Mouse (Mus musculus) liver, embryonic 16.5 days (tissue): ENCODE results near the gene Gm4907. TPM values are rescaled to one million over a fixed set of nuclear protein-coding genes. Genes with fewer than 3 reads are reported as not detected.
"Not testable (repeated sequence)": the region's sequence is repeated elsewhere in the genome, so short reads cannot be mapped to it uniquely, and the experiment has no call there.

Experiments
- ATAC-seq: fragments of 200-750 bp; cut with Nextera tagmentation; 2 replicates; pipeline ENCODE4 v1.8.0; 2017; ENCODE audit warnings: low read depth, mild to moderate bottlenecking, moderate number of reproducible peaks, moderate library complexity
- H3K27ac ChIP-seq: fragments of 300-500 bp; sonication (generic); 2 replicates; pipeline ENCODE4 v1.5.1; 2014; ENCODE audit warnings: mild to moderate bottlenecking, low read length
- H3K27me3 ChIP-seq: fragments of 300-500 bp; sonication (generic); 2 replicates; pipeline ENCODE4 v1.6.1; 2014; ENCODE audit warnings: low read depth, low read length, mixed read lengths; ENCODE audit not compliant: control insufficient read depth, insufficient read depth
- H3K36me3 ChIP-seq: fragments of 300-500 bp; sonication (generic); 2 replicates; pipeline ENCODE4 v1.6.1; 2014; ENCODE audit warnings: mild to moderate bottlenecking; ENCODE audit not compliant: control insufficient read depth, insufficient read depth
- H3K4me1 ChIP-seq: fragments of 300-500 bp; sonication (generic); 2 replicates; pipeline ENCODE4 v1.6.1; 2014; ENCODE audit warnings: low read depth, low read length, mixed read lengths; ENCODE audit not compliant: control insufficient read depth
- H3K4me2 ChIP-seq: fragments of 300-500 bp; sonication (generic); 2 replicates; pipeline ENCODE4 v1.6.1; 2014; ENCODE audit warnings: low read depth, low read length, mixed read lengths
- H3K4me3 ChIP-seq: fragments of 300-500 bp; sonication (generic); 2 replicates; pipeline ENCODE4 v1.5.1; 2014; ENCODE audit warnings: low read depth, mild to moderate bottlenecking, low read length
- H3K9ac ChIP-seq: fragments of 300-500 bp; sonication (generic); 2 replicates; pipeline ENCODE4 v1.6.1; 2014; ENCODE audit warnings: low read depth, low read length
- H3K9me3 ChIP-seq: fragments of 300-500 bp; sonication (generic); replicated peaks from 2 replicates; pipeline ENCODE4 v1.6.1; 2016; ENCODE audit warnings: low read length; ENCODE audit not compliant: control insufficient read depth
- WGBS: fragments of 180-500 bp; shearing (Covaris S2); extraction: QIAGEN DNeasy Blood & Tissue Kit; methylation state at CpG from one replicate; pipeline ENCODE4 v1.1.7; 2014; ENCODE audit not compliant: insufficient replicate concordance; 5-methylcytosine and 5-hydroxymethylcytosine counted together
- polyA plus RNA-seq: library from polyadenylated mRNA; unstranded; fragments of >200 nt; fragmentation: Nextera tagmentation; extraction: Ambion mirVana; gene quantifications from 2 replicates; pipeline ENCODE4 v1.2.1, GENCODE M21; 2015

Gm4907 gene
- polyA plus RNA-seq = not detected in 2 replicates

- not testable (repeated sequence) for H3K27ac ChIP-seq, H3K4me1 ChIP-seq, H3K9me3 ChIP-seq, ATAC-seq, H3K9ac ChIP-seq, H3K4me3 ChIP-seq, H3K27me3 ChIP-seq, H3K36me3 ChIP-seq, H3K4me2 ChIP-seq
- 42% methylated on average over 2 of the region's 2 CpGs for WGBS
Observed at GRCm38 (mm10) chrX:23882253-23882652, at the start of gene Gm4907. TSS of gene Gm4907 (plus strand) at chrX:23882553.

DNA sequence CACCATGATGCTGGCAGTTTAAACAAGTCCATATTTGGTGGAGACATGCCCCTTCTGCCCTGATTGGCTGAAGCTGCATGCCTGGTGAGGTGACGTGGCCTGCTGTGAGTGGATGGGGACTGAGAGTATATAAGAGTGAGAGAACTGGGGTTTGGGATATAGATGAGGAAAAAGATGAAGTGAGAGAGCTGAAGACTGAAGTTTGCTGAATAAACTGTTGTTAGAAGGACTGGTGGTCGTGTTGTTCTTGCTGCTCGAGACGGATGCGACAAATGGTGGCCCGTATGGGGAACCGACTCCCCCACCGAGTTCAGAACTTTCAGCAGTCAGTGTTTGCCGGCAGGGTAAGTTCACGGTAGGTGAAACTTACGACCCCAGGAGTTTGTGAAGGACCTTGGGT is 48.6 kb upstream of the Gm4907 start:
- H3K9ac ChIP-seq, H3K9me3 ChIP-seq, ATAC-seq, H3K4me2 ChIP-seq, H3K27me3 ChIP-seq, H3K36me3 ChIP-seq, H3K4me1 ChIP-seq, H3K4me3 ChIP-seq, H3K27ac ChIP-seq: not testable (repeated sequence)
- 74% methylated on average over 11 of the region's 11 CpGs for WGBS

GRCm38 (mm10) chrX:23840921-23841320 is 41.4 kb upstream of the Gm4907 start:
- ATAC-seq = no peak
- Histone ChIP-seq H3K4me2 (no peak overlapping the region), H3K27ac (no peak overlapping the region), H3K4me3 (no peak overlapping the region), H3K9ac (no peak overlapping the region), H3K36me3 (no peaks in the 10 kb centered on the region), H3K27me3 (no peaks in the 10 kb centered on the region), H3K9me3 (no peaks in the 10 kb centered on the region), H3K4me1 (no peaks in the 10 kb centered on the region)
- 35% methylated on average over 1 of the region's 1 CpGs for WGBS

- no peaks in the 10 kb centered on the region for H3K36me3 ChIP-seq
- H3K4me3 ChIP-seq = no peak overlapping the region
- H3K9ac ChIP-seq = no peak overlapping the region
- H3K9me3 ChIP-seq = no peaks in the 10 kb centered on the region
- no peaks in the 10 kb centered on the region for H3K27me3 ChIP-seq
- WGBS = 54% methylated on average over 2 of the region's 2 CpGs
- H3K4me1 ChIP-seq = no peaks in the 10 kb centered on the region
- H3K27ac ChIP-seq = no peak overlapping the region
- ATAC-seq = no peak
- no peak overlapping the region for H3K4me2 ChIP-seq
Observed at GRCm38 (mm10) chrX:23954161-23954560, 71.8 kb downstream of the Gm4907 start.

Other genes starting within 250 kb of the Gm4907 start
- gene Wdr44, start 189.5 kb upstream of the Gm4907 start, polyA plus RNA-seq = 4.7 and 5.5 TPM in 2 replicates
- not detected in 2 replicates for gene Gm4985, start 76.4 kb downstream of the Gm4907 start, polyA plus RNA-seq